Mouse (Mus musculus) adrenal gland, adult 2 months (tissue): ENCODE data around the gene Krtcap2. TPM values are rescaled to one million over a fixed set of nuclear protein-coding genes. Genes with fewer than 3 reads are reported as not detected.

Source experiments
- DNase-seq: peaks from one replicate; pipeline ENCODE4 v3.0.0; 2021
- polyA plus RNA-seq: library from polyadenylated mRNA; depleted of rRNA; stranded (reverse); fragments of >200 nt; gene quantifications from 2 replicates; pipeline ENCODE4 v1.2.3, GENCODE M21; 2012
- total RNA-seq, 2 experiments: library from RNA; stranded (reverse); gene quantifications; 2 replicates each; pipeline ENCODE4 v1.2.3; 2021

The Krtcap2 gene
- total and polyA plus RNA-seq, 3 experiments, result 143 to 437 (median 163) TPM

DNA sequence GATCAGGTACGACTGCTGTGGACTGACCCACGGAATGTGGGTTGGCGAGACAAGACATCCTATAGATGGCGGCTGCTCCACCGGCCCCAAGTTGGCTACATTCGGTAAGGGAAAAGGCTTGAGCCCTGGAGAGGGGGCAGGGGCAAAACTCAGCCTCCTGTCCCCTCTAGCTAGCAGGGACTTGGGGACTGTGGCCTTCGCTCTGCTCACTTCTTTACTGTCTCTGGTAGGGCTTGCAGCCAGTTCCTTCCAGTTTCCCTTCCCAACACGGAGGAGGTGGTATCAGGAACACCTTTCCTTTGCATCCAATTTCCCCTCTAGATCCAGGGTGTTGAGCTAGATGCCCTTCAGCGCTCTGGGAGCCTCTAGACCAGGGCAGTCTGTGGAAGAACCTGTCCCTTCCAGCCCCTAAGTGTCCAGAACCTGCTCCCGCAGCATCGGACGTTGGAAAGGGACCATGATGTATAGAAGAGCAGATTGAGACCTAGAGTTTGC lies 20.4 kb upstream of the Krtcap2 start:
- no peak for DNase-seq

DNA sequence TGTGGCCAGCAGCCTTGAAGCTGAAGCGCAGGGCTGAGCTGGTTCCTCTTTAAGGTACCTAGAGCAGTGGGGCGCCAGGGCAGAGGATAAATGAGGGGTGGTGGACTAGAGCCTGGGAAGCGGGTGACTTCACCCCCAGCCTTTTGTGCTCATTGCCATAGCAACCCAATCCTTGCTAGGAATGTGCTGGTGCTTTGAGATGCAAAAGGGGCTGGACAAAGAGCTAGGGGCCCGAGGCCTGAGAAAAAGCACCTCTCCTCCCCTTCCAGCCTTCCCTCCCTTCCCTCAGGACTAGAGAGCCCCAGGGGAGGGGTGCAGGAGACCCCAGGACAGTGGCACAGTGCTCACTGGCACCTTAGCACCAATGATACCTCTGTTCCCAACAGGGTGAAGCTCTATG lies 19.8 kb upstream of the Krtcap2 start:
- no peak for DNase-seq

DNA sequence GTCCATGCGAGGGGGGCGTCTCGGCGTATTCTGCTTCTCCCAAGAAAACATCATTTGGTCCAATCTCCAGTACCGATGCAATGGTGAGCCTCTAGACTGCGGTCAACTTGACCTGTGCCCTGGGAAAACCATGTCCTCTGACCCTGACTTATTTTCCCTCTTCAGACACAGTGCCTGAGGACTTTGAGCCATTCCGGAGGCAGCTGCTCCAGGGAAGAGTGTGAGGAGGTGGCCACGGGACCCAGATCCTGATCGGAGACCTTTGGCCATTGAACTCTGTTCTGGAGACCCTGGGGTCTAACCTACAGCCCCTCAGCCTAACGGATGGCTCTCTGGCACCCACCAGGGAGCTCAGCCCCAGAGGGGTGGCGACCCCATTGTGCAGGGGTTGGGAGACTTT lies 19.4 kb upstream of the Krtcap2 start:
- no peak for DNase-seq

GRCm38 (mm10) chr3:89226900-89227299 lies 18.9 kb upstream of the Krtcap2 start, which contains the start of gene Mtx1:
Gene Mtx1, minus strand, starts transcription at chr3:89227088.
- DNase-seq, result no peak

DNA sequence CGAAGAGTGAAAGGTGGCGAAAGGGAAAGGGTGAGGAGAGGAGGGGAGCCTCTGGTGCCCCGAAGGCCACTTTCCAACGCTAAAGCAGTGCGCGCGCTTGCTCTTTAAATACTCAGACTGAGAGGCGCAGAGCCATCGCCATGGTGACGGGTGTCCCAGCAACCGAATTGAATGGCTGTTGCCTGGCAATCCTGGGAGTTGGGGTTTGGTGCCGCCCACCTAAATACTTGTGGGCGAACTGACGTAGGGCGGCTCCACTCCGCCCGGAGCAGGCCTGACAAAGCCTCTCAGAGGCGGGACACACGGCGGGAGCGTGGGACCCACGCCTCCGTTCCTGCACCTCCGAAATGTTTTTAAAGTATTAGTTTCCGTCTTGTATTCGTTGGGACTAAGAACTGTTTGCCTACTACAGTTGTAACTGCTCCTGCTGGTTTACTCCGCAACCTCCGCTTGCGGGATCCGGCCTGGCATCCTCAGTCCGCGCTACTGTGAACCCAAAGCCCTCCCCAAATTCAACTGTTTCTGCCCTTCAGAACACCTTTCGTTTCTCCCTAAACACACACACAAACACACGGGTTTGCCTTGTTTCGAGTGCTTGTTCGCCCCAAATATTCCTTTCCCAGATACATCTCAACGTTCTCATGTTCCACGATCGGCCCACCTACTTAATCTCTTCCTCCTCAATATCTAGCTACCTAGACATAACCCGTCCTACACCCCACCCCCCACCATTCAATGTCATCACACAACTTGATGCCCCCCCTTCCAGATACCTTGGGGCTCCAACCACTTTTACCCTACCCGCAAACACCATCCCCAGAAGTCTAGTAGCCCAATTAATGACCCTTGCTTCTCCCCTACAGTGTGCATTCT lies 18.2 kb upstream of the Krtcap2 start:
- DNase-seq, result peak; percentile 91

DNA sequence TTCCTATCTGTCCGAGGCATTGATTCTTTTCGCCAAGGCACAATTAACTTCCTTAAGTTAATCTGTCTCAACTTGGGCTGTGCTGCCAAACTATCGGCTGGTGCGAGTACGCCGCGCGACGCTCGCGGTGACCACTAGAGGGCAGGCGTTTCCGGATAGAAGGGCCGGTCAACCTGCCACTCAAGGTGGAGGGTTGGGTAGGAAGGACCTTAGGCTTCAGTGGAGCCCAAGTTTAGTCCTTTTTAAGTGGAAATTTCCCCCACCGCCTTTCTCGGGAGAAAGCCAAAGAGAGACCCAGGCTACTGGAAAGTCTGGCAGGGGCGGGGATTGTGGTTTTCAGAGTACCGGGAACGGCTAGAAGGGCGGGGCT lies 17.6 kb upstream of the Krtcap2 start:
- DNase-seq, result peak; percentile 92

- no peak for DNase-seq
These were observed 16.9 kb upstream of the Krtcap2 start, which contains the start of gene Muc1 for GRCm38 (mm10) chr3:89228836-89229235. Gene Muc1, plus strand, starts transcription at chr3:89229057.

GRCm38 (mm10) chr3:89229276-89229675 lies 16.5 kb upstream of the Krtcap2 start:
- no peak for DNase-seq

DNA sequence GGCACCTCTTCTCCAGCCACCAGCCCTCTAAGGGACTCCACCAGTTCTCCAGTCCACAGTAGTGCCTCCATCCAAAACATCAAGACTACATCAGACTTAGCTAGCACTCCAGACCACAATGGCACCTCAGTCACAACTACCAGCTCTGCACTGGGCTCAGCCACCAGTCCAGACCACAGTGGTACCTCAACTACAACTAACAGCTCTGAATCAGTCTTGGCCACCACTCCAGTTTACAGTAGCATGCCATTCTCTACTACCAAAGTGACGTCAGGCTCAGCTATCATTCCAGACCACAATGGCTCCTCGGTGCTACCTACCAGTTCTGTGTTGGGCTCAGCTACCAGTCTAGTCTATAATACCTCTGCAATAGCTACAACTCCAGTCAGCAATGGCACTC lies 15.2 kb upstream of the Krtcap2 start:
- no peak for DNase-seq

- DNase-seq, result no peak
These were observed 14.4 kb upstream of the Krtcap2 start for GRCm38 (mm10) chr3:89231345-89231744.

DNA sequence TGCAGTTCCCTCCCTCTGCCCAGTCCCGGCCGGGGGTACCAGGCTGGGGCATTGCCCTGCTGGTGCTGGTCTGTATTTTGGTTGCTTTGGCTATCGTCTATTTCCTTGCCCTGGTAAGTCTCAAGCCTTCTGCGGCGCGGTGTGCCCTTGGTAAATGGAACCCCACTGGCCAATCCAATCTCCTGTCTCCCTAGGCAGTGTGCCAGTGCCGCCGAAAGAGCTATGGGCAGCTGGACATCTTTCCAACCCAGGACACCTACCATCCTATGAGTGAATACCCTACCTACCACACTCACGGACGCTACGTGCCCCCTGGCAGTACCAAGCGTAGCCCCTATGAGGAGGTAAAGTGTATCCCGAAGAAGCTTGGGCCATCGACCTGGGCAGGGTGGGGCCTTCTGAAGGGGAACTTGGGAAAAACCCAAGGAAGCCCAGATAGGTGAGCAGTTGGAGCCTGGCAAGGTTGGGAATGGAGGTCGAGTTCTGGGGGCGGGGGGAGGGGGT lies 13.9 kb upstream of the Krtcap2 start:
- no peak for DNase-seq

DNA sequence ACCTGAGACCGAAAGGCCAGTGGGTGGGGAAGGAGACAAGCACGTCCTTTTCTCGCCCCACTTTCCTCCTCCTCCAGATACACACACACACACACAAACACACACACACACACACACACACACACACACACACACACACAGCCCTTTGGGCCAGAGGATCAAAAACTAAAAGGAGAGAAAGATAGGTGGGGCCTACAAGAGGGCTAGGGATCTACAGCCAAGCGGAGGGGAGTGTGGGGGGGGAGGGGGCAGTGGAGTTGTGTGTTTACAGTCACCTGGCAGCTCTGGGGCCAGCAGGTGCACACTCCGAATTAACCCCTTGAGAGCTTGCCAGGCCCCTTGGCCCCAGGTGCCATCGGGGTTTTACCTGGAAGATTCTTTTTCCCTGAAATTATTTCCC lies 13.2 kb upstream of the Krtcap2 start:
- DNase-seq, result no peak

- no peak for DNase-seq
These were observed 12.1 kb upstream of the Krtcap2 start for GRCm38 (mm10) chr3:89233562-89234110.

DNA sequence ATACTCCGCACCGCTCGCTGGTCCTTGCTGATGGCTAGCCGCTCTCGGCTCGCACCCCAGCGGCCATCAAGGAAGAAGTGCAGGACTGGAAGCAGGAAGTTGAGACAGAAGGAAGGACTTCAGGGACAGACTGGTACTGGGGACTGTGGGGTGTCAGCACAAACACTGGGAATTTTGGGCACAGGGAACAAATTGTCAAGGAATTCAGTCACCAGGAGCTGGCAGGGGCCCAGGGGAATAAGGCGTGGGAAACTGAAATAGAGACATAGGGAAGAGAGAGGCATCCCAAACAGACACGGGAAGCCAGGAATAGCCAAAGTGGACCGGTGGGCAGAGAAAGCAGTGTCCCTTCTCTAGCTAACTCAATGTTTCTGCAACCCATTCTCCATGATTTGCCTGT lies 9.2 kb upstream of the Krtcap2 start:
- no peak for DNase-seq

DNA sequence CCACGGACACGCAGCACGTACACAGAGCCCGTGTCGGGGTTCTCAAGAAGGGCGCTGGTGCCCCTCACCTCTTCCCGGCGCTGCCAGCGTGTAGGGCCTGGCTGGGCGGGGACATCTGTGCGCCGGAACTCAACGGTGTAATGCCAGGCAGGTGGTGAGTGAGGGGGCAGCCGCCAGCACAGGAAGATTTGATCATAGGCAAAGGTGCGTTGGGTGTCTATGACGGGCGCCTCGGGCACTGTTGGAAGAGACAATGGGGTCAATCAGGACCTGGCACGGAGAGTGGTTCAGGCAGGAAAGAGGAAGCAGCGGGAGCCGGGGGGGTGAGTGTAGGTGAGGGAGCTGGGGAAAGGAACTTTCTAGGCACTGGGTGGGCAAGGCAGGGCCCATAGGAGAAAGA lies 8.1 kb upstream of the Krtcap2 start:
- DNase-seq, result no peak

DNA sequence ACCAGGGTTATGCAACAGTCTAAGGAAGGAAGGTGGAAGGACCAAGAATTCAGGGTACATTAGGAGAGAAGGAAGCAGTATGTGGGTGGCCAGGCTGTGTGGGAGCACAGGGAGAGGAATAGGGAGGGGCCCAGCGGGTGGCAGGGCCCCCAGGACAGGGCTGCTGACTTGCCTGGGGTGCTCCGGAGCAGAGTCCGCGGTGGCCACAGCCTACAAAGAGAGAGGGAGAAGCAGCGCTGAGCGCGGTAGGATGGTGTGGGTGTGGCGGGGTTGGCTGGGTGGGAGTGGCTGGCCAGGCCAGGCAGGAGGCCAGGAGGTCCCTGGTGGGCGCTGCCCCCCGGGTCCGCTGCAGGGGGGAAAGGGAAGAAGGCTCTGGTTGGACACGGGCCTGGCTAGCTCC lies 7.3 kb upstream of the Krtcap2 start:
- no peak for DNase-seq

GRCm38 (mm10) chr3:89242331-89242895 lies 3.4 kb upstream of the Krtcap2 start:
- DNase-seq, result peak; percentile 52

DNA sequence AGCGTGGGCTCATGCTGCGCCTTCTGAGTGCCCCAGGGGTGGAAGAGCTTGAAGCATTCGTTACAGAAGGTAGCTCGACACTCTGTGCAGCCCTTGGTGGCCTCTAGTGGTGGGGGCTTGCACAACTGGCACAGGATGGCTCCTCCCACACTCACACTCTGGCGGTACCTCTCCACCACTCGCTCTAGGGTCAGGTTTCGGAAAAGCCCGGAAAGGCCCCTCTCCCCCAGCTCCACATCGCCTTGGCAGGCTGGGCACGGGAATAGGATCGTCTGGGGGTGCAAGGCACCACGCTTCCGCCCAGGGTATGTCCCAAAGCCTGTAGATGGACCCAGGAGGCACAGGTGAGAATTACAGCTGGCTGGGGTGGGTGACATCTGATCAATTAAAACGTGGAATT lies 2.2 kb upstream of the Krtcap2 start:
- DNase-seq, result no peak

- no peak for DNase-seq
These were observed 1.4 kb upstream of the Krtcap2 start for GRCm38 (mm10) chr3:89244158-89244981.

DNA sequence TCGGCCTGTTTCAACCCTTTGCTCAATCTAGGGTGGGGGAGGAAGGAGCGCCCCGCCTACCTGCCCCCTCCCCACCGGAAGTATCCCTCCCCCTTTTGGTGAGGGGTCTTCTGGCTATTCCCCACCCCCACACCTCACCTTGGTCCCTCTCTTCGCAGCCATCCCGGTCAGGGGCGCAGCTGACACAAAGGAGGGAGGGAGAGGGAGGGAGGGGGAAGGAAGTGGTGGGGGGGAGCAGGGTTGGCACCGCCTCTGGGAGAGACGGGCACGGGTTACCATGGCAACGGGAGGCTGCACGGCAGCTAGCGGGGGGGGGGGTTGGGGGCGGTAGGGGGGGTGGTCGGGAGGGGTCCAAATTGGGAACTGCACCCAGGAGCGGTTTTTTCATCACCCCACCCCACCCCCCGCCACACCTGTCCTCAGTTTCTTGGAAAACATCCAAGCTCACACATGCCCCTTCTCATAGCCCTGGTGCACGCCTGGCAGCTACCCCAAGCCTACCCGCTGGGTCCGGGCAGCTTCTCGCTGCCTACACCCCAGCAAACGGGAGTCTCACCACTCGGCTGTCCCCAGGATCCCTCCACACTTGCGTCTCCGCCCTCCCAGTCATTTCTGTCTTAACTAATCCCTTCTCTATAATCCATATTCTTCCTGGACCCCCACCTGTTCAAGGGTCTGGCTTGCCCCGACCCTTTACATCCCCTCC lies 631 bp upstream of the Krtcap2 start:
- DNase-seq, result no peak
